Mouse (Mus musculus) forebrain, postnatal 0 days (tissue): ENCODE results near the gene Neurl3. TPM values are rescaled to one million over a fixed set of nuclear protein-coding genes. Genes with fewer than 3 reads are reported as not detected.

Experiments used
- ATAC-seq: fragments of 200-750 bp; cut with Nextera tagmentation; 2 replicates; pipeline ENCODE4 v1.8.0; 2017; ENCODE audit warnings: mild to moderate bottlenecking, moderate library complexity
- DNase-seq: peaks from one replicate; pipeline ENCODE4 v3.0.0-alpha.2; 2015
- H3K27ac ChIP-seq: fragments of 300-500 bp; sonication (generic); 2 replicates; pipeline ENCODE4 v1.5.1; 2014; ENCODE audit warnings: low read depth, mild to moderate bottlenecking, antibody characterized with exemption, low read length, moderate library complexity, mixed read lengths
- H3K27me3 ChIP-seq: fragments of 300-500 bp; sonication (generic); 2 replicates; pipeline ENCODE4 v1.6.1; 2014; ENCODE audit warnings: mild to moderate bottlenecking, low read length, mixed read lengths; ENCODE audit not compliant: insufficient read depth
- H3K36me3 ChIP-seq: fragments of 300-500 bp; sonication (generic); 2 replicates; pipeline ENCODE4 v1.6.1; 2014; ENCODE audit warnings: mild to moderate bottlenecking, moderate library complexity; ENCODE audit not compliant: insufficient read depth
- H3K4me1 ChIP-seq: fragments of 300-500 bp; sonication (generic); 2 replicates; pipeline ENCODE4 v1.6.1; 2014; ENCODE audit warnings: antibody characterized with exemption; ENCODE audit not compliant: insufficient read depth
- H3K4me2 ChIP-seq: fragments of 300-500 bp; sonication (generic); 2 replicates; pipeline ENCODE4 v1.6.1; 2014; ENCODE audit warnings: low read depth, mild to moderate bottlenecking, moderate library complexity
- H3K4me3 ChIP-seq: fragments of 300-500 bp; sonication (generic); 2 replicates; pipeline ENCODE4 v1.5.1; 2014; ENCODE audit warnings: low read depth, low read length, mixed read lengths
- H3K9ac ChIP-seq: fragments of 300-500 bp; sonication (generic); 2 replicates; pipeline ENCODE4 v1.6.1; 2014; ENCODE audit warnings: mild to moderate bottlenecking
- H3K9me3 ChIP-seq: fragments of 300-500 bp; sonication (generic); 2 replicates; pipeline ENCODE4 v1.6.1; 2016; ENCODE audit warnings: low read length
- CTCF ChIP-seq: sonication (generic); IDR thresholded peaks from 2 replicates; pipeline ENCODE4 v1.5.1; 2016; ENCODE audit warnings: antibody characterized with exemption, control low read depth, low read depth
- WGBS: fragments of 180-500 bp; shearing (Covaris S2); extraction: QIAGEN DNeasy Blood & Tissue Kit; methylation state at CpG from one replicate; pipeline ENCODE4 v1.1.7; 2014; 5-methylcytosine and 5-hydroxymethylcytosine counted together
- polyA plus RNA-seq: library from polyadenylated mRNA; unstranded; fragments of >200 nt; fragmentation: Nextera tagmentation; extraction: Ambion mirVana; gene quantifications from 2 replicates; pipeline ENCODE4 v1.2.1, GENCODE M21; 2015
- total RNA-seq: library from RNA; depleted of rRNA; stranded (reverse); fragments of >200 nt; gene quantifications from 2 replicates; pipeline ENCODE4 v1.2.3, GENCODE M21; 2014

Neurl3 gene
- total and polyA plus RNA-seq, 2 experiments from 2014 or later: 0.43 to 0.85 TPM

- Histone ChIP-seq H3K4me2 (no peak overlapping the region), H3K27me3 (no peaks in the 10 kb centered on the region), H3K9ac (no peak overlapping the region), H3K4me1 (no peaks in the 10 kb centered on the region), H3K9me3 (no peaks in the 10 kb centered on the region), H3K4me3 (no peak overlapping the region), H3K36me3 (no peaks in the 10 kb centered on the region), H3K27ac (no peak overlapping the region)
- no peak for TF ChIP-seq CTCF
- DNase-seq: no peak
- WGBS: 21% methylated on average over 13 of the region's 13 CpGs
- no peak for ATAC-seq
Measured at GRCm38 (mm10) chr1:36299126-36299525, 24.6 kb upstream of the Neurl3 start.

- Histone ChIP-seq H3K4me1 (no peaks in the 10 kb centered on the region), H3K27ac (no peak overlapping the region), H3K36me3 (no peaks in the 10 kb centered on the region), H3K27me3 (no peaks in the 10 kb centered on the region), H3K4me3 (no peak overlapping the region), H3K4me2 (no peak overlapping the region), H3K9ac (no peak overlapping the region), H3K9me3 (no peaks in the 10 kb centered on the region)
- ATAC-seq (no peak), DNase-seq (no peak)
- TF ChIP-seq CTCF: no peak
- 83% methylated on average over 4 of the region's 4 CpGs for WGBS
Measured at GRCm38 (mm10) chr1:36298107-36298506, 23.6 kb upstream of the Neurl3 start.

GRCm38 (mm10) chr1:36296466-36297149 lies 22.1 kb upstream of the Neurl3 start:
- ATAC-seq (peak; percentile 82), DNase-seq (no peak)
- Histone ChIP-seq H3K4me3 (no peak overlapping the region), H3K27ac (no peak overlapping the region), H3K36me3 (no peaks in the 10 kb centered on the region), H3K4me1 (no peaks in the 10 kb centered on the region), H3K9ac (no peak overlapping the region), H3K4me2 (no peak overlapping the region), H3K27me3 (no peaks in the 10 kb centered on the region), H3K9me3 (no peaks in the 10 kb centered on the region)
- 70% methylated on average over 9 of the region's 9 CpGs for WGBS
- no peak for TF ChIP-seq CTCF

- no peaks in the 10 kb centered on the region for H3K9me3 ChIP-seq
- no peak for ATAC-seq
- no peaks in the 10 kb centered on the region for H3K36me3 ChIP-seq
- TF ChIP-seq CTCF: no peak
- no peaks in the 10 kb centered on the region for H3K4me1 ChIP-seq
- H3K27me3 ChIP-seq: no peaks in the 10 kb centered on the region
- H3K4me2 ChIP-seq: no peak overlapping the region
- 80% methylated on average over 3 of the region's 3 CpGs for WGBS
- DNase-seq: no peak
- no peak overlapping the region for H3K27ac ChIP-seq
- no peak overlapping the region for H3K9ac ChIP-seq
- no peak overlapping the region for H3K4me3 ChIP-seq
Measured at GRCm38 (mm10) chr1:36294402-36294801, 19.9 kb upstream of the Neurl3 start.

- Histone ChIP-seq H3K27ac (no peak overlapping the region), H3K36me3 (no peaks in the 10 kb centered on the region), H3K4me2 (no peak overlapping the region), H3K9me3 (no peaks in the 10 kb centered on the region), H3K9ac (no peak overlapping the region), H3K27me3 (no peaks in the 10 kb centered on the region), H3K4me3 (no peak overlapping the region), H3K4me1 (no peaks in the 10 kb centered on the region)
- no peak for DNase-seq
- no peak for TF ChIP-seq CTCF
- WGBS: 92% methylated on average over 8 of the region's 8 CpGs
- no peak for ATAC-seq
Measured at GRCm38 (mm10) chr1:36293470-36293869, 19.0 kb upstream of the Neurl3 start.

GRCm38 (mm10) chr1:36281849-36282248 lies 7.4 kb upstream of the Neurl3 start:
- no peak overlapping the region for H3K4me2 ChIP-seq
- H3K9me3 ChIP-seq: no peaks in the 10 kb centered on the region
- TF ChIP-seq CTCF: no peak
- H3K9ac ChIP-seq: no peak overlapping the region
- H3K27ac ChIP-seq: no peak overlapping the region
- WGBS: 94% methylated on average over 6 of the region's 6 CpGs
- DNase-seq (no peak), ATAC-seq (no peak)
- H3K4me3 ChIP-seq: no peak overlapping the region
- H3K36me3 ChIP-seq: no peaks in the 10 kb centered on the region
- no peaks in the 10 kb centered on the region for H3K27me3 ChIP-seq
- no peaks in the 10 kb centered on the region for H3K4me1 ChIP-seq

- Histone ChIP-seq H3K27ac (no peak overlapping the region), H3K36me3 (no peaks in the 10 kb centered on the region), H3K4me1 (no peaks in the 10 kb centered on the region), H3K9me3 (no peaks in the 10 kb centered on the region), H3K9ac (no peak overlapping the region), H3K27me3 (no peaks in the 10 kb centered on the region), H3K4me2 (no peak overlapping the region), H3K4me3 (no peak overlapping the region)
- DNase-seq: no peak
- no peak for TF ChIP-seq CTCF
- no peak for ATAC-seq
- 79% methylated on average over 3 of the region's 3 CpGs for WGBS
Measured at GRCm38 (mm10) chr1:36280938-36281337, 6.5 kb upstream of the Neurl3 start.
